Mouse (Mus musculus) granulocyte monocyte progenitor cell, adult 5-6 weeks (primary cell): Measurements from ENCODE around the gene Ints3. TPM values are rescaled to one million over a fixed set of nuclear protein-coding genes. Genes with fewer than 3 reads are reported as not detected.
"Not testable (repeated sequence)": the region's sequence is repeated elsewhere in the genome, so short reads cannot be mapped to it uniquely, and the experiment has no call there.

Source experiments
- ATAC-seq: replicated peaks from 2 replicates; pipeline ENCODE4 v1.8.0; 2016; ENCODE audit warnings: mild to moderate bottlenecking, moderate TSS enrichment, inconsistent platforms; ENCODE audit not compliant: poor library complexity, severe bottlenecking
- total RNA-seq, 2 experiments: library from RNA; stranded (forward) in 1 of 2; stranded (reverse) in 1 of 2; fragments of 200-712, 200-1000 nt in 1 of 2; fragments of >200 nt in 1 of 2; fragmentation: Nextera tagmentation in 1 of 2; gene quantifications; 2 replicates each; pipeline ENCODE4 v1.2.3; 2014 to 2017

The Ints3 gene
- total RNA-seq, 2 experiments from 2014 or later: 25.9 to 47.1 TPM

GRCm38 (mm10) chr3:90367001-90367632 is 66.3 kb downstream of the Ints3 start:
- no peak for ATAC-seq

- ATAC-seq: peak; percentile 35
These were observed 71.1 kb downstream of the Ints3 start for GRCm38 (mm10) chr3:90362346-90362745.

DNA sequence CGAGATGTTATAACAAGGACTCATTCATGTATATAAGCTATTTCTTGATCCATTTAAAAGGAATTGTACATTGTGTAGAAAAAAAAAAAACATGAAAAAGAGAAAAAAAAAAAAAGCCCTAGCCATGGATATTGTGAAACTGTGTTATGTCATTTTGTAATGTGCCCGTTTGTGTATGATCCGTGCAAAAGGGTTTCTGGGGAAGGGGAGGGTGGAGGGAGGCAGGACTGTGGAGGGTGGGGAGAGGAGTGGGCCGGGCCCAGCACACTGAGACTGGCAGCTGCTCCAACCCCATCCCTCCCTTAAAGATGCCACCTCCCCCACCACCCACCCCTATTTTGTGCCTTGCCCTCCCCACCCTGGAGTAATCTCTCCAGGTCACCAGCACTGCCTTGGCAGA is 71.9 kb downstream of the Ints3 start:
- peak; percentile 71 for ATAC-seq

DNA sequence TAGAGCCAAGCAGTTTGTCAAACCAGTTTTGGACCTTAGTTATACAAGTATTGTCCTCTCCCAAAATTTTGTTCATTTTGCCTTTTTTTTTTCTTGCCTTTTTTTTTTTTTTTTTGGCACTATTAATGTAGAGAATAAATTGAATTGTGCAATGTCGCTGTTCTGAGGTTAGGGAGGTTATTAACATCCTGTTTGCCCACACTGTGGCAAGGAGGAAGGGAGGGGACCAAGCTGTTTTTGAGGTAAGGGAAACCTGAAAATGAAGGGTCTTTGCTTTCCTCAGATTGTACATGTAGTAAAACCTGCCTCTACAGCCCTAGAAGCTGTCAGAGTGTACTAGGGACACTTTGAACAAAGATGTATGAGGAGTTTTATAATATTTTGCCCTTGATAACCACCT is 74.2 kb downstream of the Ints3 start:
- peak; percentile 62 for ATAC-seq

DNA sequence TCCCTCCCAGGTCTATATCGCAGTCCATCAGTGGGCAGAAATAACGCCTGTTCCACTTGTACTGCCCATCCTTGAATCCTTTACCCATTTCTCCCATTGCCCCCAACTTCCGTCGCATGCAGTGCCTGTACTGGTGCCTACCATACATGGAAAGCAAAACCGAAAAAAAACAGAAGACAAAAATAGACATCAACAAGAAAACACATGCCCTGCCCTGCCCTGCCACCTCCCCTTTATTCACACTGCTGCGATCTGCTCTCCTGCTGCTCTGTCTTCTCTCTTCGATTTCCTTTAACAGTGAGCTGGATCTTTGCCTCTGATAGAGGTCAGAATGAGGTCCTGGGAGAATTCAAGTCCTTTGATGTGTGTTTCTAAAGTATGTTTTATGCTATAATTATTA is 75.5 kb downstream of the Ints3 start:
- no peak for ATAC-seq

DNA sequence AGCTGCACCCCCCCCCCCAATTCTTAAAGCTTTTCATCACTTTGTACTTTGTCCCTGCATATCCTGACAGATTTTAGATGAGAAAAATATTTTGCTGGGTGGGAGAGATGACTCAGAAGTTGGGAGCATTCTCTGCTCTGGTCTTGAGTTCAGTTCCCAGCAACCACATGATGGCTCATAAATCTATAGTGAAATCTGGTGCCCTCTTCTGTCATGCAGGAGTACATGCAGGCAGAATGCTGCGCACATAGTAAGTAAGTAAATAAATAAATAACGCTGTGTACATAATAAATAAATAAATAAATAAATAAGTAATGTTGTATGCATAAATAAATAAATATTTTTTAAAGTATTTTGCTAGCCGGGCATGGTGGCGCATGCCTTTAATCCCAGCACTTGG is 85.6 kb downstream of the Ints3 start:
- no peak for ATAC-seq

GRCm38 (mm10) chr3:90342853-90343252 is 90.6 kb downstream of the Ints3 start:
- not testable (repeated sequence) for ATAC-seq

Other genes starting within 250 kb of the Ints3 start
- 6,284 and 6,500 TPM in 2 replicates for gene Rps27, start 220.0 kb downstream of the Ints3 start, total RNA-seq (2014; fragmentation: Nextera tagmentation)
- gene Rps27, start 220.0 kb downstream of the Ints3 start, total RNA-seq (2017): 3,798 and 4,186 TPM in 2 replicates
- 1.1 and 1.3 TPM in 2 replicates for gene Rab13, start 219.9 kb downstream of the Ints3 start, total RNA-seq (2014; fragmentation: Nextera tagmentation)
- gene Rab13, start 219.9 kb downstream of the Ints3 start, total RNA-seq (2017): 0.52 and 3.0 TPM in 2 replicates
- gene Jtb, start 202.0 kb downstream of the Ints3 start, total RNA-seq (2014; fragmentation: Nextera tagmentation): 85.8 and 89.8 TPM in 2 replicates
- gene Jtb, start 202.0 kb downstream of the Ints3 start, total RNA-seq (2017): 44.6 and 55.5 TPM in 2 replicates
- gene Creb3l4, start 190.1 kb downstream of the Ints3 start, total RNA-seq (2014; fragmentation: Nextera tagmentation): not detected in 2 replicates
- gene Creb3l4, start 190.1 kb downstream of the Ints3 start, total RNA-seq (2017): not detected in 2 replicates
- gene Slc39a1, start 185.4 kb downstream of the Ints3 start, total RNA-seq (2014; fragmentation: Nextera tagmentation): 26.6 and 35.3 TPM in 2 replicates
- gene Slc39a1, start 185.4 kb downstream of the Ints3 start, total RNA-seq (2017): 36.4 and 36.6 TPM in 2 replicates
- 48.1 and 49.5 TPM in 2 replicates for gene Crtc2, start 179.5 kb downstream of the Ints3 start, total RNA-seq (2014; fragmentation: Nextera tagmentation)
- gene Crtc2, start 179.5 kb downstream of the Ints3 start, total RNA-seq (2017): 10.1 and 11.4 TPM in 2 replicates
- 28.1 and 37.5 TPM in 2 replicates for gene Dennd4b, start 168.4 kb downstream of the Ints3 start, total RNA-seq (2014; fragmentation: Nextera tagmentation)
- gene Dennd4b, start 168.4 kb downstream of the Ints3 start, total RNA-seq (2017): 13.6 and 16.5 TPM in 2 replicates
- gene Gatad2b, start 140.4 kb downstream of the Ints3 start, total RNA-seq (2014; fragmentation: Nextera tagmentation): 68.7 and 83.6 TPM in 2 replicates
- 19.4 and 19.9 TPM in 2 replicates for gene Gatad2b, start 140.4 kb downstream of the Ints3 start, total RNA-seq (2017)
- gene Slc27a3, start 43.7 kb downstream of the Ints3 start, total RNA-seq (2014; fragmentation: Nextera tagmentation): 2.1 and 4.2 TPM in 2 replicates
- 0.88 and 0.99 TPM in 2 replicates for gene Slc27a3, start 43.7 kb downstream of the Ints3 start, total RNA-seq (2017)
- gene Npr1, start 32.2 kb upstream of the Ints3 start, total RNA-seq (2014; fragmentation: Nextera tagmentation): 0.82 TPM in 1 of 2 replicates, not detected in the other
- gene Npr1, start 32.2 kb upstream of the Ints3 start, total RNA-seq (2017): not detected in 2 replicates
- 120 and 128 TPM in 2 replicates for gene Ilf2, start 42.5 kb upstream of the Ints3 start, total RNA-seq (2014; fragmentation: Nextera tagmentation)
- 176 and 204 TPM in 2 replicates for gene Ilf2, start 42.5 kb upstream of the Ints3 start, total RNA-seq (2017)
- 31.7 and 47.1 TPM in 2 replicates for gene Snapin, start 57.4 kb upstream of the Ints3 start, total RNA-seq (2014; fragmentation: Nextera tagmentation)
- gene Snapin, start 57.4 kb upstream of the Ints3 start, total RNA-seq (2017): 35.5 and 44.1 TPM in 2 replicates
- gene Chtop, start 75.9 kb upstream of the Ints3 start, total RNA-seq (2014; fragmentation: Nextera tagmentation): 97.6 and 127 TPM in 2 replicates
- 93.2 and 107 TPM in 2 replicates for gene Chtop, start 75.9 kb upstream of the Ints3 start, total RNA-seq (2017)
- 106 and 130 TPM in 2 replicates for gene S100a1, start 80.8 kb upstream of the Ints3 start, total RNA-seq (2014; fragmentation: Nextera tagmentation)
- gene S100a1, start 80.8 kb upstream of the Ints3 start, total RNA-seq (2017): 119 and 162 TPM in 2 replicates
- gene S100a13, start 80.8 kb upstream of the Ints3 start, total RNA-seq (2014; fragmentation: Nextera tagmentation): 60.2 and 62.1 TPM in 2 replicates
- 73.2 and 77.0 TPM in 2 replicates for gene S100a13, start 80.8 kb upstream of the Ints3 start, total RNA-seq (2017)
- not detected in 2 replicates for gene S100a14, start 93.2 kb upstream of the Ints3 start, total RNA-seq (2014; fragmentation: Nextera tagmentation)
- not detected in 2 replicates for gene S100a14, start 93.2 kb upstream of the Ints3 start, total RNA-seq (2017)
- gene S100a16, start 103.6 kb upstream of the Ints3 start, total RNA-seq (2014; fragmentation: Nextera tagmentation): not detected in 2 replicates
- not detected in 2 replicates for gene S100a16, start 103.6 kb upstream of the Ints3 start, total RNA-seq (2017)
- not detected in 2 replicates for gene S100a3, start 127.0 kb upstream of the Ints3 start, total RNA-seq (2014; fragmentation: Nextera tagmentation)
- not detected in 2 replicates for gene S100a3, start 127.0 kb upstream of the Ints3 start, total RNA-seq (2017)
- gene S100a2, start 156.6 kb upstream of the Ints3 start, total RNA-seq (2014; fragmentation: Nextera tagmentation): not detected in 2 replicates
- gene S100a2, start 156.6 kb upstream of the Ints3 start, total RNA-seq (2017): not detected in 2 replicates
- gene Gm42674, start 168.3 kb upstream of the Ints3 start, total RNA-seq (2014; fragmentation: Nextera tagmentation): not detected in 2 replicates
- gene Gm42674, start 168.3 kb upstream of the Ints3 start, total RNA-seq (2017): not detected in 2 replicates
- 20.4 and 46.6 TPM in 2 replicates for gene S100a4, start 170.1 kb upstream of the Ints3 start, total RNA-seq (2014; fragmentation: Nextera tagmentation)
- 21.0 and 41.8 TPM in 2 replicates for gene S100a4, start 170.1 kb upstream of the Ints3 start, total RNA-seq (2017)
- not detected in 2 replicates for gene S100a5, start 174.9 kb upstream of the Ints3 start, total RNA-seq (2014; fragmentation: Nextera tagmentation)
- not detected in 2 replicates for gene S100a5, start 174.9 kb upstream of the Ints3 start, total RNA-seq (2017)
- gene S100a6, start 179.3 kb upstream of the Ints3 start, total RNA-seq (2014; fragmentation: Nextera tagmentation): 3.6 and 13.4 TPM in 2 replicates
- gene S100a6, start 179.3 kb upstream of the Ints3 start, total RNA-seq (2017): 13.0 and 18.6 TPM in 2 replicates
- gene S100a7a, start 220.4 kb upstream of the Ints3 start, total RNA-seq (2014; fragmentation: Nextera tagmentation): not detected in 2 replicates
- not detected in 2 replicates for gene S100a7a, start 220.4 kb upstream of the Ints3 start, total RNA-seq (2017)
- gene S100a8, start 235.4 kb upstream of the Ints3 start, total RNA-seq (2014; fragmentation: Nextera tagmentation): 347 and 679 TPM in 2 replicates
- 895 and 1,441 TPM in 2 replicates for gene S100a8, start 235.4 kb upstream of the Ints3 start, total RNA-seq (2017)